Mouse (Mus musculus): ENCODE measurements at regions not wholly inside any gene's neighbourhood (a gene's known extent, or its start where the extent isn't known, plus 50 kb on each side); places are given as distances from the start of the nearest gene placed in this dataset.
A peak's percentile ranks its signal among the peaks of the same experiment; 100 is the strongest.

GRCm38 (mm10) chr16:39119811-39120210, 227.3 kb downstream of the Igsf11 start:
- no peak for DNase-seq (ENCODE audit: low spot score)
- no peak for ATAC-seq (ENCODE audit: low FRiP score, low read depth)
- no peak overlapping the region for H3K9ac ChIP-seq (ENCODE audit: low read depth, low read length, severe bottlenecking)
- 47% methylated on average over 4 of the region's 4 CpGs for WGBS
- no peak overlapping the region for H3K4me2 ChIP-seq (replicated peaks; ENCODE audit: low read depth, low read length, severe bottlenecking)
- peaks cover 11% of the 10 kb centered on the region; the same call in 1 of the 2 replicates for H3K4me1 ChIP-seq (ENCODE audit: control insufficient read depth, insufficient read depth, low read length)
- no peaks in the 10 kb centered on the region for H3K9me3 ChIP-seq (ENCODE audit: control insufficient read depth, low read length)
- H3K27me3 ChIP-seq (ENCODE audit: control insufficient read depth, insufficient read depth, low read length), result no peaks in the 10 kb centered on the region
- TF ChIP-seq POLR2A (IDR thresholded peaks at IDR 0.05; ENCODE audit: borderline replicate concordance, extremely low read depth, insufficient read depth, insufficient read length), result no peak
- H3K36me3 ChIP-seq (ENCODE audit: control insufficient read depth, insufficient read depth, low read length), result no peaks in the 10 kb centered on the region
- no peak overlapping the region for H3K4me3 ChIP-seq (replicated peaks; ENCODE audit: low read length)
- H3K27ac ChIP-seq (replicated peaks; ENCODE audit: low read depth, low read length), result no peak overlapping the region

- no peak overlapping the region for H3K27ac ChIP-seq (replicated peaks; ENCODE audit: low read depth, low read length)
- WGBS, result 40% methylated on average over 8 of the region's 8 CpGs
- H3K9me3 ChIP-seq (ENCODE audit: control insufficient read depth, low read length), result no peaks in the 10 kb centered on the region
- no peak for DNase-seq (ENCODE audit: low spot score)
- ATAC-seq (ENCODE audit: low FRiP score, low read depth), result peak; percentile 34; the same call in 1 of the 2 replicates
- no peaks in the 10 kb centered on the region for H3K36me3 ChIP-seq (ENCODE audit: control insufficient read depth, insufficient read depth, low read length)
- H3K4me3 ChIP-seq (replicated peaks; ENCODE audit: low read length), result no peak overlapping the region
- no peak overlapping the region for H3K4me2 ChIP-seq (replicated peaks; ENCODE audit: low read depth, low read length, severe bottlenecking)
- TF ChIP-seq POLR2A (IDR thresholded peaks at IDR 0.05; ENCODE audit: borderline replicate concordance, extremely low read depth, insufficient read depth, insufficient read length), result no peak
- peaks cover 8% of the 10 kb centered on the region; the same call in 1 of the 2 replicates for H3K4me1 ChIP-seq (ENCODE audit: control insufficient read depth, insufficient read depth, low read length)
- no peaks in the 10 kb centered on the region for H3K27me3 ChIP-seq (ENCODE audit: control insufficient read depth, insufficient read depth, low read length)
- H3K9ac ChIP-seq (ENCODE audit: low read depth, low read length, severe bottlenecking), result no peak overlapping the region
Observed at GRCm38 (mm10) chr16:39123445-39123952, 231.0 kb downstream of the Igsf11 start.

GRCm38 (mm10) chr16:39132459-39132858, 240.0 kb downstream of the Igsf11 start:
- 91% methylated on average over 2 of the region's 2 CpGs for WGBS

GRCm38 (mm10) chr16:39135777-39136176, 243.3 kb downstream of the Igsf11 start:
- Histone ChIP-seq H3K27ac (replicated peaks; ENCODE audit: low read depth, low read length) (no peak overlapping the region), H3K9me3 (ENCODE audit: control insufficient read depth, low read length) (no peaks in the 10 kb centered on the region), H3K27me3 (ENCODE audit: control insufficient read depth, insufficient read depth, low read length) (no peaks in the 10 kb centered on the region), H3K9ac (ENCODE audit: low read depth, low read length, severe bottlenecking) (no peak overlapping the region), H3K4me3 (replicated peaks; ENCODE audit: low read length) (no peak overlapping the region), H3K4me1 (ENCODE audit: control insufficient read depth, insufficient read depth, low read length) (no peaks in the 10 kb centered on the region), H3K36me3 (ENCODE audit: control insufficient read depth, insufficient read depth, low read length) (no peaks in the 10 kb centered on the region), H3K4me2 (replicated peaks; ENCODE audit: low read depth, low read length, severe bottlenecking) (no peak overlapping the region)
- ATAC-seq (ENCODE audit: low FRiP score, low read depth) (no peak), DNase-seq (ENCODE audit: low spot score) (no peak)
- 78% methylated on average over 4 of the region's 4 CpGs for WGBS
- no peak for TF ChIP-seq POLR2A (IDR thresholded peaks at IDR 0.05; ENCODE audit: borderline replicate concordance, extremely low read depth, insufficient read depth, insufficient read length)

More at GRCm38 (mm10) chr16:39132459-39132858, 240.0 kb downstream of the Igsf11 start:
- Histone ChIP-seq H3K9me3 (ENCODE audit: control insufficient read depth, low read length) (no peaks in the 10 kb centered on the region), H3K4me3 (replicated peaks; ENCODE audit: low read length) (no peak overlapping the region), H3K27ac (replicated peaks; ENCODE audit: low read depth, low read length) (no peak overlapping the region), H3K9ac (ENCODE audit: low read depth, low read length, severe bottlenecking) (no peak overlapping the region), H3K4me1 (ENCODE audit: control insufficient read depth, insufficient read depth, low read length) (no peaks in the 10 kb centered on the region), H3K4me2 (replicated peaks; ENCODE audit: low read depth, low read length, severe bottlenecking) (no peak overlapping the region), H3K27me3 (ENCODE audit: control insufficient read depth, insufficient read depth, low read length) (no peaks in the 10 kb centered on the region), H3K36me3 (ENCODE audit: control insufficient read depth, insufficient read depth, low read length) (no peaks in the 10 kb centered on the region)
- DNase-seq (ENCODE audit: low spot score) (no peak), ATAC-seq (ENCODE audit: low FRiP score, low read depth) (no peak)
- TF ChIP-seq POLR2A (IDR thresholded peaks at IDR 0.05; ENCODE audit: borderline replicate concordance, extremely low read depth, insufficient read depth, insufficient read length), result no peak

- H3K4me2 ChIP-seq (replicated peaks; ENCODE audit: low read depth, low read length, severe bottlenecking), result no peak overlapping the region
- no peaks in the 10 kb centered on the region for H3K27me3 ChIP-seq (ENCODE audit: control insufficient read depth, insufficient read depth, low read length)
- H3K9me3 ChIP-seq (ENCODE audit: control insufficient read depth, low read length), result no peaks in the 10 kb centered on the region
- no peak overlapping the region for H3K27ac ChIP-seq (replicated peaks; ENCODE audit: low read depth, low read length)
- H3K4me1 ChIP-seq (ENCODE audit: control insufficient read depth, insufficient read depth, low read length), result no peaks in the 10 kb centered on the region
- TF ChIP-seq POLR2A (IDR thresholded peaks at IDR 0.05; ENCODE audit: borderline replicate concordance, extremely low read depth, insufficient read depth, insufficient read length), result no peak
- no peak overlapping the region for H3K9ac ChIP-seq (ENCODE audit: low read depth, low read length, severe bottlenecking)
- ATAC-seq (ENCODE audit: low FRiP score, low read depth) (no peak), DNase-seq (ENCODE audit: low spot score) (no peak)
- H3K36me3 ChIP-seq (ENCODE audit: control insufficient read depth, insufficient read depth, low read length), result no peaks in the 10 kb centered on the region
- H3K4me3 ChIP-seq (replicated peaks; ENCODE audit: low read length), result no peak overlapping the region
- 67% methylated on average over 2 of the region's 2 CpGs for WGBS
Observed at GRCm38 (mm10) chr16:39147151-39147550, 254.7 kb downstream of the Igsf11 start.

All from limb, embryonic 14.5 days (tissue).